Mouse (Mus musculus) urinary bladder, postnatal 36 days (tissue): Measurements from ENCODE around the gene Tmem119.

Experiments
- DNase-seq, 2 experiments: peaks; one replicate each; pipeline ENCODE4 v3.0.0; 2022; ENCODE audit warnings: low spot score in 2 of 2, mixed read lengths in 1 of 2

The Tmem119 gene

GRCm38 (mm10) chr5:113765641-113766526, 34.4 kb downstream of the Tmem119 start:
- no peak for DNase-seq

- no peak for DNase-seq
Measured at GRCm38 (mm10) chr5:113764426-113764825, 35.9 kb downstream of the Tmem119 start.

GRCm38 (mm10) chr5:113761585-113761984, 38.7 kb downstream of the Tmem119 start:
- no peak for DNase-seq

GRCm38 (mm10) chr5:113755347-113756030, 44.8 kb downstream of the Tmem119 start:
- DNase-seq = no peak

- no peak for DNase-seq
Measured at GRCm38 (mm10) chr5:113751521-113752157, 48.7 kb downstream of the Tmem119 start.

- no peak for DNase-seq
Measured at GRCm38 (mm10) chr5:113748556-113749331, 51.6 kb downstream of the Tmem119 start.

- DNase-seq = no peak
Measured at GRCm38 (mm10) chr5:113747629-113748028, 52.7 kb downstream of the Tmem119 start.
